In the genomic region with DNA sequence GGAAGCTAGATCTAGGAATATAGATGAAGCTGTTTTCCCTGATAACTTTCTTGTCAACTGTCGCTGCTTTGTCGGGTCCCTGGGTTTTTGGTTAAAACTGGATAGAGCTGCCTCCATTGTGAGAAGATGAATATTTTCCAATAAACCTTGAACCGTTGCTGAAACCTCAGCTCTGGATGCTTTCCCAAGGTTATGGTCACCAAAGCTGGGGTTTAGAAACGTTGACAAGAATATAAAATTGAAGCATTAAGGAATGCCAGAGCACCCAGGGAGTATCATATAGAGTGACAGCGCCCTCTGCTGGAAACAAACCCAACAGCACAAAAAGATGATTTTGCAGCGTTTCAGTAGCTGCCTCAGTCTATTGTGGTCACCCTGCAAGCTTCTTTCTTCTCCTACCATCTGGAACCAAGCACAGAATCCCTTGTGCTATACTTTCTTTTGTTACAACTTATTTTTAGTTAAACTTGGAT, we compare ENCODE assay signal across 8 mouse cellular contexts.
DNase-seq lines count a peak whose midpoint lies in the region; ATAC-seq lines count a peak whose summit lies in the region.

No protein-coding gene starts in this region.

- H3K27me3 ChIP-seq in forebrain, embryonic 11.5 days (ENCODE audit: control insufficient read depth, insufficient read depth, low read length): no peaks in the 10 kb centered on the region
- no peaks in the 10 kb centered on the region for H3K27me3 ChIP-seq in forebrain, embryonic 12.5 days
- no peaks in the 10 kb centered on the region for H3K27me3 ChIP-seq in hindbrain, embryonic 15.5 days
- H3K27me3 ChIP-seq in neural tube, embryonic 14.5 days (ENCODE audit: control insufficient read depth, insufficient read depth, low read length): no peaks in the 10 kb centered on the region

- no peak overlapping the region for H3K4me2 ChIP-seq in forebrain, embryonic 11.5 days (ENCODE audit: low read depth, low read length, severe bottlenecking)
- H3K4me2 ChIP-seq in forebrain, embryonic 12.5 days: no peak overlapping the region
- H3K4me2 ChIP-seq in hindbrain, embryonic 15.5 days: peak overlapping the region; percentile 12
- no peak overlapping the region for H3K4me2 ChIP-seq in neural tube, embryonic 14.5 days (ENCODE audit: low read depth, low read length)

- no peak for ATAC-seq in forebrain, embryonic 11.5 days (replicated peaks; ENCODE audit: low FRiP score)
- no peak for ATAC-seq in forebrain, embryonic 12.5 days (ENCODE audit: low FRiP score)
- ATAC-seq in hindbrain, embryonic 15.5 days (ENCODE audit: low FRiP score, low read depth): no peak
- ATAC-seq in neural tube, embryonic 14.5 days (ENCODE audit: low read depth): peak; percentile 51; the same call in 1 of the 2 replicates
- ATAC-seq in CD4-positive, CD25-positive, alpha-beta regulatory T cell, adult 4 months: no peak

- no peak overlapping the region for H3K4me3 ChIP-seq in forebrain, embryonic 11.5 days (ENCODE audit: low read depth, low read length)
- no peak overlapping the region for H3K4me3 ChIP-seq in forebrain, embryonic 12.5 days (replicated peaks)
- no peak overlapping the region for H3K4me3 ChIP-seq in hindbrain, embryonic 15.5 days
- no peak overlapping the region for H3K4me3 ChIP-seq in neural tube, embryonic 14.5 days (ENCODE audit: low read depth, low read length)

- no peak overlapping the region for H3K9ac ChIP-seq in forebrain, embryonic 11.5 days (ENCODE audit: low read length)
- H3K9ac ChIP-seq in forebrain, embryonic 12.5 days: no peak overlapping the region
- no peak overlapping the region for H3K9ac ChIP-seq in hindbrain, embryonic 15.5 days
- no peak overlapping the region for H3K9ac ChIP-seq in neural tube, embryonic 14.5 days (replicated peaks; ENCODE audit: low read depth, low read length)

- no peaks in the 10 kb centered on the region for H3K36me3 ChIP-seq in forebrain, embryonic 11.5 days (ENCODE audit: control insufficient read depth, insufficient read depth, low read length)
- H3K36me3 ChIP-seq in forebrain, embryonic 12.5 days (replicated peaks): no peaks in the 10 kb centered on the region
- H3K36me3 ChIP-seq in hindbrain, embryonic 15.5 days: no peaks in the 10 kb centered on the region
- no peaks in the 10 kb centered on the region for H3K36me3 ChIP-seq in neural tube, embryonic 14.5 days (ENCODE audit: control insufficient read depth, insufficient read depth, low read length)

- no peaks in the 10 kb centered on the region for H3K9me3 ChIP-seq in forebrain, embryonic 11.5 days (ENCODE audit: control insufficient read depth, low read length)
- no peaks in the 10 kb centered on the region for H3K9me3 ChIP-seq in forebrain, embryonic 12.5 days
- H3K9me3 ChIP-seq in hindbrain, embryonic 15.5 days: no peaks in the 10 kb centered on the region
- no peaks in the 10 kb centered on the region for H3K9me3 ChIP-seq in neural tube, embryonic 14.5 days (ENCODE audit: control insufficient read depth, low read length)

- H3K27ac ChIP-seq in forebrain, embryonic 11.5 days (ENCODE audit: low read depth, low read length): no peak overlapping the region
- H3K27ac ChIP-seq in forebrain, embryonic 12.5 days: no peak overlapping the region
- H3K27ac ChIP-seq in hindbrain, embryonic 15.5 days (replicated peaks): no peak overlapping the region
- no peak overlapping the region for H3K27ac ChIP-seq in neural tube, embryonic 14.5 days (ENCODE audit: low read depth, low read length)

- peak; percentile 65 for DNase-seq in forebrain, embryonic 11.5 days (ENCODE audit: low spot score)
- DNase-seq in R1 (ENCODE audit: low read depth, low spot score): peak; percentile 34
- DNase-seq in embryo, embryonic 11 days: peak; percentile 57
- DNase-seq in left cerebral cortex, adult 8-10 months (ENCODE audit: low spot score in 2 of 2): peak; percentile 13 to 63

- H3K4me1 ChIP-seq in forebrain, embryonic 11.5 days (replicated peaks; ENCODE audit: control insufficient read depth, insufficient read depth, low read length): no peaks in the 10 kb centered on the region
- H3K4me1 ChIP-seq in forebrain, embryonic 12.5 days: peaks cover 6% of the 10 kb centered on the region; the same call in 1 of the 2 replicates
- peaks cover 16% of the 10 kb centered on the region for H3K4me1 ChIP-seq in hindbrain, embryonic 15.5 days (replicated peaks)
- no peaks in the 10 kb centered on the region; the same call in 1 of the 2 replicates for H3K4me1 ChIP-seq in neural tube, embryonic 14.5 days (ENCODE audit: control insufficient read depth, insufficient read depth, low read length)

- 48% methylated on average over 6 of the region's 6 CpGs for WGBS in forebrain, embryonic 11.5 days
- 49% methylated on average over 6 of the region's 6 CpGs for WGBS in forebrain, embryonic 12.5 days
- 34% methylated on average over 6 of the region's 6 CpGs for WGBS in hindbrain, embryonic 15.5 days
- WGBS in neural tube, embryonic 14.5 days: 39% methylated on average over 6 of the region's 6 CpGs
